Mouse (Mus musculus): Measurements from ENCODE around the gene Dst.

GRCm38 (mm10) chr1:34043836-34044550 is 136.0 kb downstream of the Dst start:
- no peak for TF ChIP-seq CTCF (IDR thresholded peaks at IDR 0.05; ENCODE audit: low read depth)
- TF ChIP-seq EP300 (IDR thresholded peaks at IDR 0.05; ENCODE audit: low read depth): no peak

Measured in liver, embryonic 14.5 days (tissue).